Mouse (Mus musculus): ENCODE results near the gene Marcksl1.

The Marcksl1 gene

GRCm38 (mm10) chr4:129513086-129513767 lies at the start of gene Marcksl1:
Gene Marcksl1 (plus strand): TSS chr4:129513581.
- ChIA-PET POLR2A (interaction anchor here (0.6 to 7.1 kb wide), 87 partner anchors 7 to 1399 kb away, joined by 3 to 234 read pairs (median 4); partner anchors contain the start of genes Bsdc1 (in 3 of the 4), Fam229a (in 3 of the 4), Hdac1 (in 3 of the 4) and Tmem39b (in 3 of the 4)), CTCF (interaction anchor here in 3 of 4 experiments (0.5 to 1.5 kb wide), 7 partner anchors 13 to 52 kb away, joined by 3 to 5 read pairs (median 3); partner anchors contain the start of gene Bsdc1 (in 1 of the 3))

- ChIA-PET CTCF (interaction anchor here in 1 of 4 experiments (0.6 kb wide), 1 partner anchor 122 kb away, joined by 3 read pairs; no protein-coding TSS in a partner anchor), POLR2A (interaction anchor here in 3 of 4 experiments (0.6 to 2.5 kb wide), 14 partner anchors 12 to 407 kb away, joined by 3 to 13 read pairs (median 3); partner anchors contain the start of genes Iqcc (in 1 of the 3) and Rnf19b (in 1 of the 3))
These were observed 49.0 kb upstream of the Marcksl1 start for GRCm38 (mm10) chr4:129464286-129464815.

GRCm38 (mm10) chr4:129476047-129476446 lies 37.3 kb upstream of the Marcksl1 start:
- ChIA-PET CTCF (interaction anchor here in 2 of 4 experiments (0.7 to 1.4 kb wide), 6 partner anchors 11 to 133 kb away, joined by 3 to 7 read pairs (median 3); partner anchors contain the start of genes Fam229a (in 1 of the 2) and Tssk3 (in 1 of the 2)), POLR2A (interaction anchor here in 3 of 4 experiments (0.8 to 2.0 kb wide), 16 partner anchors 9 to 133 kb away, joined by 3 to 16 read pairs (median 4); partner anchors contain the start of genes Bsdc1 (in 3 of the 3) and Marcksl1 (in 2 of the 3))

- CTCF ChIA-PET, result no interaction called here
- POLR2A ChIA-PET, result interaction anchor here in 2 of 4 experiments (0.5 to 2.9 kb wide), 5 partner anchors 9 to 1088 kb away, joined by 3 to 12 read pairs (median 3); partner anchors contain the start of gene Bsdc1 (in 1 of the 2)
These were observed 33.5 kb upstream of the Marcksl1 start for GRCm38 (mm10) chr4:129479863-129480262.

GRCm38 (mm10) chr4:129481090-129481489 lies 32.3 kb upstream of the Marcksl1 start:
- ChIA-PET CTCF (interaction anchor here in 2 of 4 experiments (0.6 to 1.0 kb wide), 2 partner anchors 68 to 1076 kb away, joined by 3 read pairs; no protein-coding TSS in a partner anchor), POLR2A (interaction anchor here in 2 of 4 experiments (0.9 to 2.9 kb wide), 8 partner anchors 9 to 188 kb away, joined by 3 to 12 read pairs (median 4); partner anchors contain the start of genes Bsdc1 (in 2 of the 2), Fam229a (in 1 of the 2) and Tssk3 (in 1 of the 2))

GRCm38 (mm10) chr4:129490972-129491880 lies 22.2 kb upstream of the Marcksl1 start, which contains the start of the genes Tssk3 and Fam229a:
Gene Tssk3 (minus strand): TSS chr4:129491022.
Gene Fam229a (plus strand): TSS chr4:129491190.
- ChIA-PET POLR2A (interaction anchor here (0.5 to 3.2 kb wide), 25 partner anchors 10 to 230 kb away, joined by 3 to 32 read pairs (median 3); partner anchors contain the start of genes Marcksl1 (in 3 of the 4), Bsdc1 (in 2 of the 4), C77080 (in 1 of the 4) and Hdac1 (in 1 of the 4)), CTCF (interaction anchor here in 1 of 4 experiments (0.7 to 1.6 kb wide), 4 partner anchors 11 to 206 kb away, joined by 3 read pairs; partner anchors contain the start of gene Tmem39b)

- CTCF ChIA-PET, result interaction anchor here in 3 of 4 experiments (0.5 to 2.7 kb wide), 17 partner anchors 14 to 264 kb away, joined by 3 to 15 read pairs (median 4); partner anchors contain the start of genes Bsdc1 (in 1 of the 3) and Marcksl1 (in 1 of the 3)
- POLR2A ChIA-PET, result interaction anchor here in 3 of 4 experiments (0.6 to 11.8 kb wide), 25 partner anchors 8 to 149 kb away, joined by 3 to 234 read pairs (median 4); partner anchors contain the start of genes Bsdc1 (in 2 of the 3), Marcksl1 (in 2 of the 3) and Txlna (in 1 of the 3)
These were observed 18.7 kb upstream of the Marcksl1 start for GRCm38 (mm10) chr4:129494681-129495080.

GRCm38 (mm10) chr4:129495672-129496562 lies 17.5 kb upstream of the Marcksl1 start:
- ChIA-PET CTCF (interaction anchor here in 3 of 4 experiments (0.9 to 2.7 kb wide), 15 partner anchors 18 to 265 kb away, joined by 3 to 13 read pairs (median 3); partner anchors contain the start of genes Bsdc1 (in 2 of the 3) and Marcksl1 (in 1 of the 3)), POLR2A (interaction anchor here (0.6 to 11.8 kb wide), 44 partner anchors 8 to 275 kb away, joined by 3 to 234 read pairs (median 4); partner anchors contain the start of genes Marcksl1 (in 3 of the 4), Hdac1 (in 2 of the 4), Bsdc1 (in 1 of the 4) and Tmem39b (in 1 of the 4))

GRCm38 (mm10) chr4:129496631-129497030 lies 16.8 kb upstream of the Marcksl1 start:
- CTCF ChIA-PET, result interaction anchor here in 2 of 4 experiments (0.9 to 2.7 kb wide), 3 partner anchors 60 to 112 kb away, joined by 3 to 13 read pairs (median 3); no protein-coding TSS in a partner anchor
- POLR2A ChIA-PET, result interaction anchor here (0.7 to 11.8 kb wide), 25 partner anchors 9 to 200 kb away, joined by 3 to 234 read pairs (median 4); partner anchors contain the start of genes Marcksl1 (in 3 of the 4), Hdac1 (in 2 of the 4), Bsdc1 (in 1 of the 4) and Tmem39b (in 1 of the 4)

GRCm38 (mm10) chr4:129498941-129499340 lies 14.4 kb upstream of the Marcksl1 start:
- POLR2A ChIA-PET, result interaction anchor here in 3 of 4 experiments (0.6 to 11.8 kb wide), 20 partner anchors 8 to 447 kb away, joined by 3 to 234 read pairs (median 4); partner anchors contain the start of genes Marcksl1 (in 3 of the 3), Fam229a (in 2 of the 3), Tssk3 (in 2 of the 3) and Bsdc1 (in 1 of the 3)
- CTCF ChIA-PET, result interaction anchor here in 1 of 4 experiments (0.6 kb wide), 1 partner anchor 146 kb away, joined by 3 read pairs; no protein-coding TSS in a partner anchor

- ChIA-PET POLR2A (interaction anchor here (0.5 to 11.8 kb wide), 38 partner anchors 9 to 544 kb away, joined by 3 to 234 read pairs (median 5); partner anchors contain the start of genes Marcksl1 (in 4 of the 4), Bsdc1 (in 3 of the 4), Fam229a (in 2 of the 4) and Tssk3 (in 2 of the 4)), CTCF (interaction anchor here in 2 of 4 experiments (0.6 to 1.4 kb wide), 5 partner anchors 10 to 115 kb away, joined by 3 to 5 read pairs (median 3); partner anchors contain the start of gene Marcksl1 (in 2 of the 2))
These were observed 13.4 kb upstream of the Marcksl1 start for GRCm38 (mm10) chr4:129500017-129500416.

GRCm38 (mm10) chr4:129500607-129501566 lies 12.5 kb upstream of the Marcksl1 start:
- ChIA-PET POLR2A (interaction anchor here (0.5 to 11.8 kb wide), 51 partner anchors 8 to 443 kb away, joined by 3 to 234 read pairs (median 4); partner anchors contain the start of genes Marcksl1 (in 4 of the 4), Bsdc1 (in 3 of the 4), Fam229a (in 2 of the 4) and Tssk3 (in 2 of the 4)), CTCF (interaction anchor here in 2 of 4 experiments (0.6 to 1.4 kb wide), 6 partner anchors 10 to 116 kb away, joined by 3 to 5 read pairs (median 3); partner anchors contain the start of gene Marcksl1 (in 2 of the 2))

- POLR2A ChIA-PET, result interaction anchor here (0.6 to 11.8 kb wide), 29 partner anchors 8 to 510 kb away, joined by 3 to 234 read pairs (median 6); partner anchors contain the start of genes Marcksl1 (in 4 of the 4), Bsdc1 (in 3 of the 4), Fam229a (in 2 of the 4) and Hdac1 (in 2 of the 4)
- CTCF ChIA-PET, result interaction anchor here in 1 of 4 experiments (0.9 to 1.2 kb wide), 2 partner anchors 11 to 52 kb away, joined by 3 to 4 read pairs; no protein-coding TSS in a partner anchor
These were observed 11.0 kb upstream of the Marcksl1 start for GRCm38 (mm10) chr4:129502327-129502888.

Data from embryonic stem cell, embryonic (primary cell).